ENCODE assay signal across 8 mouse cellular contexts in the genomic region with DNA sequence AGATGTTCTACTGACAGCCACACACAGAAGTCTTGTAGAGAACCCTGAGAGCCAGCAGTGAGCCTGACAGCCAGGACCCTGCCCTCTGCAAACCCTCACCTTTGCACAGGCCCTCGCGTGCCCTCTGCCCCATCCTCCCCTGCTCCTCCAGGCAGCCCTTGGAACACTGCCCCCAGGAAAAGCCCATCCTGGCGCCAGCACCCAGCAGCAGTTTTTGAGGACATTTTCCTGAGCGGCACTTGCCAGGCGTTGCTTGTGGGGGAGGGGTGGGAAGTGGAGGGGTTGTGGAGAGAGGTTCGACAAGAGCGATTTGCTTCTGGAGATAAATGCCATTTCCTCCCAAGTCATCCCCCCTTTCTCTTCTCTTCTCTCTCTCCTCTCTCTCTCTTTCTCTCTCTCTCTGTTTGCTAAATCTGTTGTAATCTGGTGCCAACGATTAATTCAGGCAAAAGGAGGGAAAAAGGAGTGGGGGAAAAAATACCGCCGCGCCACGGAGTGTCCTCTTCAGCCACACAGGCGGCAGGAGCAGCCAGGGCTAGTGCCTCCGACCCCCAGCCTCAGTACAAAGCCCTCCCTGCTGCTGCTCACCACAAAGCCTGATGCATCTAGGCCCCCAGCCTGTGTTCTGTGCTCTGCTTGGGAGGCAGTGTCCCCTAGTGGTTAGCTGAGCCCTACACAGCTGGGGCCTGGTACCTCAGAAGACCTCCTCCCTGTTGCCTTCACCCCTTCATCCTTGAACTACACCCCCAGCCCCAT. TPM values are rescaled to one million over a fixed set of nuclear protein-coding genes. Genes with fewer than 3 reads are reported as not detected.
DNase-seq lines count a peak whose midpoint lies in the region; ATAC-seq and TF ChIP-seq lines count a peak whose summit lies in the region.

No protein-coding gene starts in this region.

- TF ChIP-seq CTCF in bone marrow, adult 2 months (IDR thresholded peaks at IDR 0.05; ENCODE audit: control insufficient read depth, insufficient read depth, low read length) = peak; percentile 66

- peak overlapping the region; percentile 16; the same call in 1 of the 2 replicates for H3K4me2 ChIP-seq in intestine, embryonic 14.5 days (ENCODE audit: low read length)
- H3K4me2 ChIP-seq in intestine, embryonic 16.5 days (ENCODE audit: low read depth, low read length) = no peak overlapping the region; the same call in 1 of the 2 replicates
- peak overlapping the region; percentile 33 for H3K4me2 ChIP-seq in forebrain, embryonic 15.5 days (replicated peaks)
- peak overlapping the region; percentile 41 for H3K4me2 ChIP-seq in midbrain, embryonic 13.5 days (replicated peaks)

- 0 out of 2 replicates have a peak overlapping the region, but pooled peaks have one; percentile 11 for H3K9ac ChIP-seq in intestine, embryonic 14.5 days (ENCODE audit: low read length)
- no peak overlapping the region; the same call in 1 of the 2 replicates for H3K9ac ChIP-seq in intestine, embryonic 16.5 days (ENCODE audit: low read depth, low read length)
- H3K9ac ChIP-seq in forebrain, embryonic 15.5 days (replicated peaks) = peak overlapping the region; percentile 40
- peak overlapping the region; percentile 60 for H3K9ac ChIP-seq in midbrain, embryonic 13.5 days (replicated peaks)

- DNase-seq in intestine, embryonic 14.5 days (ENCODE audit: low spot score) = no peak
- peak; percentile 74 to 92 for DNase-seq in kidney, postnatal 25 days
- no peak for DNase-seq in urinary bladder, postnatal 36 days (ENCODE audit: low spot score in 2 of 2)
- no peak for DNase-seq in adrenal gland, adult 2 months

- no peaks in the 10 kb centered on the region for H3K36me3 ChIP-seq in intestine, embryonic 14.5 days (ENCODE audit: control insufficient read depth, insufficient read depth, low read length)
- H3K36me3 ChIP-seq in intestine, embryonic 16.5 days (ENCODE audit: control insufficient read depth, insufficient read depth, low read length) = no peaks in the 10 kb centered on the region
- H3K36me3 ChIP-seq in forebrain, embryonic 15.5 days = no peaks in the 10 kb centered on the region
- H3K36me3 ChIP-seq in midbrain, embryonic 13.5 days = no peaks in the 10 kb centered on the region

- ATAC-seq in intestine, embryonic 14.5 days (replicated peaks; ENCODE audit: low FRiP score, low TSS enrichment, low read depth) = 0 out of 2 replicates have a peak, but pooled peaks have one; percentile 26
- ATAC-seq in intestine, embryonic 16.5 days = no peak
- peak; percentile 73 for ATAC-seq in forebrain, embryonic 15.5 days (replicated peaks)
- peak; percentile 76 for ATAC-seq in midbrain, embryonic 13.5 days

- WGBS in intestine, embryonic 14.5 days = 12% methylated on average over 14 of the region's 14 CpGs
- 12% methylated on average over 13 of the region's 14 CpGs for WGBS in intestine, embryonic 16.5 days
- WGBS in bone marrow, adult 2 months = 61% methylated on average over 14 of the region's 14 CpGs
- 2% methylated on average over 14 of the region's 14 CpGs for WGBS in forebrain, embryonic 15.5 days
- 2% methylated on average over 14 of the region's 14 CpGs for WGBS in midbrain, embryonic 13.5 days

- no peak overlapping the region for H3K27ac ChIP-seq in intestine, embryonic 14.5 days (ENCODE audit: low read depth)
- H3K27ac ChIP-seq in intestine, embryonic 16.5 days (ENCODE audit: low read length) = no peak overlapping the region
- no peak overlapping the region for H3K27ac ChIP-seq in bone marrow, adult 2 months (ENCODE audit: control insufficient read depth, insufficient read depth, low read depth, low read length, poor library complexity)
- peak overlapping the region; percentile 79 for H3K27ac ChIP-seq in forebrain, embryonic 15.5 days (replicated peaks)
- peak overlapping the region; percentile 68 for H3K27ac ChIP-seq in midbrain, embryonic 13.5 days

- peaks cover 31% of the 10 kb centered on the region for H3K27me3 ChIP-seq in intestine, embryonic 14.5 days (replicated peaks; ENCODE audit: control insufficient read depth, insufficient read depth, low read length)
- H3K27me3 ChIP-seq in intestine, embryonic 16.5 days (replicated peaks; ENCODE audit: control insufficient read depth, insufficient read depth, low read length) = peaks cover 14% of the 10 kb centered on the region
- no peaks in the 10 kb centered on the region; the same call in 1 of the 2 replicates for H3K27me3 ChIP-seq in forebrain, embryonic 15.5 days
- peaks cover 63% of the 10 kb centered on the region for H3K27me3 ChIP-seq in midbrain, embryonic 13.5 days

- H3K4me1 ChIP-seq in intestine, embryonic 14.5 days (replicated peaks; ENCODE audit: control insufficient read depth, insufficient read depth, low read length) = peaks cover 21% of the 10 kb centered on the region
- peaks cover 16% of the 10 kb centered on the region for H3K4me1 ChIP-seq in intestine, embryonic 16.5 days (ENCODE audit: control insufficient read depth, insufficient read depth, low read length)
- H3K4me1 ChIP-seq in bone marrow, adult 2 months (ENCODE audit: control insufficient read depth, insufficient read depth, low read length) = no peaks in the 10 kb centered on the region
- peaks cover 64% of the 10 kb centered on the region for H3K4me1 ChIP-seq in forebrain, embryonic 15.5 days
- peaks cover 66% of the 10 kb centered on the region for H3K4me1 ChIP-seq in midbrain, embryonic 13.5 days (replicated peaks)

- no peaks in the 10 kb centered on the region for H3K9me3 ChIP-seq in intestine, embryonic 14.5 days (ENCODE audit: control insufficient read depth, low read length)
- H3K9me3 ChIP-seq in intestine, embryonic 16.5 days (ENCODE audit: control insufficient read depth, low read length) = no peaks in the 10 kb centered on the region
- H3K9me3 ChIP-seq in forebrain, embryonic 15.5 days = no peaks in the 10 kb centered on the region
- no peaks in the 10 kb centered on the region for H3K9me3 ChIP-seq in midbrain, embryonic 13.5 days

- TF ChIP-seq POLR2A in bone marrow, adult 2 months (IDR thresholded peaks at IDR 0.05; ENCODE audit: borderline replicate concordance, control insufficient read depth, low read depth, low read length) = no peak

- no peak overlapping the region for H3K4me3 ChIP-seq in intestine, embryonic 14.5 days (ENCODE audit: low read depth, low read length)
- no peak overlapping the region for H3K4me3 ChIP-seq in intestine, embryonic 16.5 days (ENCODE audit: low read length)
- H3K4me3 ChIP-seq in bone marrow, adult 2 months (replicated peaks; ENCODE audit: control insufficient read depth, low read depth, low read length) = no peak overlapping the region
- H3K4me3 ChIP-seq in forebrain, embryonic 15.5 days = peak overlapping the region; percentile 6; the same call in 1 of the 2 replicates
- H3K4me3 ChIP-seq in midbrain, embryonic 13.5 days (replicated peaks) = peak overlapping the region; percentile 3; the same call in 1 of the 2 replicates

RNA-seq across cellular contexts. Expression of a gene that starts 45.8 kb away (rescaled TPM):
- polyA plus RNA-seq in intestine, embryonic 14.5 days (2014; fragmentation: Nextera tagmentation; extraction: Ambion mirVana) = 205 and 224 TPM in 2 replicates
- polyA plus RNA-seq in intestine, embryonic 16.5 days (2015; fragmentation: Nextera tagmentation; extraction: Ambion mirVana) = 162 and 166 TPM in 2 replicates
- 24.0 and 45.5 TPM in 2 replicates for polyA plus RNA-seq in bone marrow, adult 2 months (2011; ENCODE audit: insufficient read depth, insufficient read length, low replicate concordance, missing spikeins)
- 232 and 233 TPM in 2 replicates for polyA plus RNA-seq in forebrain, embryonic 15.5 days (2015; fragmentation: Nextera tagmentation; extraction: Ambion mirVana)
- 247 and 260 TPM in 2 replicates for polyA plus RNA-seq in midbrain, embryonic 13.5 days (2015; fragmentation: Nextera tagmentation; extraction: Ambion mirVana)
- 100 to 1,000 TPM; 130 to 138 TPM for total RNA-seq in adrenal gland, adult 2 months (2021)
- 139 and 141 TPM in 2 replicates for polyA plus RNA-seq in adrenal gland, adult 2 months (2012; rRNA removed)

RNA-seq across cellular contexts. Expression of a gene that starts 54.8 kb away (rescaled TPM):
- polyA plus RNA-seq in intestine, embryonic 14.5 days (2014; fragmentation: Nextera tagmentation; extraction: Ambion mirVana) = 3.6 TPM in 2 replicates
- polyA plus RNA-seq in intestine, embryonic 16.5 days (2015; fragmentation: Nextera tagmentation; extraction: Ambion mirVana) = 1.6 and 1.9 TPM in 2 replicates
- not detected in 2 replicates for polyA plus RNA-seq in bone marrow, adult 2 months (2011; ENCODE audit: insufficient read depth, insufficient read length, low replicate concordance, missing spikeins)
- 14.9 and 18.9 TPM in 2 replicates for polyA plus RNA-seq in forebrain, embryonic 15.5 days (2015; fragmentation: Nextera tagmentation; extraction: Ambion mirVana)
- polyA plus RNA-seq in midbrain, embryonic 13.5 days (2015; fragmentation: Nextera tagmentation; extraction: Ambion mirVana) = 8.3 and 9.2 TPM in 2 replicates
- 1 to 10 TPM; 2.1 to 9.2 TPM for total RNA-seq in adrenal gland, adult 2 months (2021)
- polyA plus RNA-seq in adrenal gland, adult 2 months (2012; rRNA removed) = 0.79 and 2.9 TPM in 2 replicates

RNA-seq across cellular contexts. Expression of a gene that starts 57.1 kb away (rescaled TPM):
- polyA plus RNA-seq in intestine, embryonic 14.5 days (2014; fragmentation: Nextera tagmentation; extraction: Ambion mirVana) = 1,241 and 1,347 TPM in 2 replicates
- polyA plus RNA-seq in intestine, embryonic 16.5 days (2015; fragmentation: Nextera tagmentation; extraction: Ambion mirVana) = 1,467 and 1,508 TPM in 2 replicates
- polyA plus RNA-seq in bone marrow, adult 2 months (2011; ENCODE audit: insufficient read depth, insufficient read length, low replicate concordance, missing spikeins) = 369 and 431 TPM in 2 replicates
- 656 and 676 TPM in 2 replicates for polyA plus RNA-seq in forebrain, embryonic 15.5 days (2015; fragmentation: Nextera tagmentation; extraction: Ambion mirVana)
- polyA plus RNA-seq in midbrain, embryonic 13.5 days (2015; fragmentation: Nextera tagmentation; extraction: Ambion mirVana) = 750 and 771 TPM in 2 replicates
- 1,000 to 10,000 TPM; 1,087 to 1,191 TPM for total RNA-seq in adrenal gland, adult 2 months (2021)
- polyA plus RNA-seq in adrenal gland, adult 2 months (2012; rRNA removed) = 2,774 and 3,841 TPM in 2 replicates

Comparison
In these comparisons a context has a peak if more than half of its experiments do, and no peak if none do; other contexts are left out.
1. DNase-seq: peak in kidney, postnatal 25 days (2 of 2); none in intestine, embryonic 14.5 days (single experiment), urinary bladder, postnatal 36 days (0 of 2) and adrenal gland, adult 2 months (single experiment).
2. H3K27ac ChIP-seq: peak in forebrain, embryonic 15.5 days (single experiment) and midbrain, embryonic 13.5 days (single experiment); none in intestine, embryonic 14.5 days (single experiment), intestine, embryonic 16.5 days (single experiment) and bone marrow, adult 2 months (single experiment).
3. H3K4me3 ChIP-seq: peak in forebrain, embryonic 15.5 days (single experiment) and midbrain, embryonic 13.5 days (single experiment); none in intestine, embryonic 14.5 days (single experiment), intestine, embryonic 16.5 days (single experiment) and bone marrow, adult 2 months (single experiment).